Mouse (Mus musculus) left cerebral cortex, postnatal 25 days (tissue): Measurements from ENCODE around the gene Ddah1. TPM values are rescaled to one million over a fixed set of nuclear protein-coding genes. Genes with fewer than 3 reads are reported as not detected.

Source experiments
- DNase-seq, 2 experiments: peaks; one replicate each; pipeline ENCODE4 v3.0.0; 2022; ENCODE audit warnings: low spot score in 2 of 2, mixed read lengths in 1 of 2
- intact Hi-C: fragments of 180-260 bp; cut with DNase I; formaldehyde crosslinking; loops from one replicate; pipeline ENCODE4 v1.15.1; 2025
- total RNA-seq, 2 experiments: library from RNA; stranded (reverse); gene quantifications; 2 replicates each; pipeline ENCODE4 v1.2.3; 2021

Gene Ddah1
- total RNA-seq, 2 experiments from 2014 or later: 63.8 to 65.5 TPM

- no peak for DNase-seq
- intact Hi-C loops: no loop called here
Measured at GRCm38 (mm10) chr3:145799365-145799764, 40.9 kb downstream of the Ddah1 start.

GRCm38 (mm10) chr3:145802106-145802505, 43.6 kb downstream of the Ddah1 start:
- intact Hi-C loops: no loop called here
- DNase-seq: no peak

GRCm38 (mm10) chr3:145805848-145806247, 47.4 kb downstream of the Ddah1 start:
- DNase-seq: no peak
- intact Hi-C loops: no loop called here

GRCm38 (mm10) chr3:145806502-145806901, 48.0 kb downstream of the Ddah1 start:
- intact Hi-C loops: no loop called here
- no peak for DNase-seq

GRCm38 (mm10) chr3:145816807-145817206, 58.3 kb downstream of the Ddah1 start:
- intact Hi-C loops: no loop called here
- no peak for DNase-seq

- intact Hi-C loops: no loop called here
- peak in 1 of 2 experiments; percentile 8 for DNase-seq
Measured at GRCm38 (mm10) chr3:145817276-145817675, 58.8 kb downstream of the Ddah1 start.

GRCm38 (mm10) chr3:145820439-145820838, 62.0 kb downstream of the Ddah1 start:
- intact Hi-C loops: no loop called here
- DNase-seq: no peak

GRCm38 (mm10) chr3:145820938-145821337, 62.5 kb downstream of the Ddah1 start:
- intact Hi-C loops: no loop called here
- no peak for DNase-seq

GRCm38 (mm10) chr3:145822201-145822600, 63.7 kb downstream of the Ddah1 start:
- intact Hi-C loops: no loop called here
- no peak for DNase-seq

- intact Hi-C loops: no loop called here
- no peak for DNase-seq
Measured at GRCm38 (mm10) chr3:145823661-145824060, 65.2 kb downstream of the Ddah1 start.

GRCm38 (mm10) chr3:145825416-145826055, 67.1 kb downstream of the Ddah1 start:
- no peak for DNase-seq
- intact Hi-C loops: loop anchor here (2.0 kb wide), 1 partner anchor 181 kb away; no protein-coding TSS in a partner anchor

- intact Hi-C loops: loop anchor here (2.0 kb wide), 1 partner anchor 183 kb away; no protein-coding TSS in a partner anchor
Measured at GRCm38 (mm10) chr3:145827191-145828045, 68.9 kb downstream of the Ddah1 start.

GRCm38 (mm10) chr3:145828906-145829305, 70.4 kb downstream of the Ddah1 start:
- intact Hi-C loops: no loop called here
- DNase-seq: no peak

More at GRCm38 (mm10) chr3:145827191-145828045, 68.9 kb downstream of the Ddah1 start:
- no peak for DNase-seq

GRCm38 (mm10) chr3:145833948-145834538, 75.6 kb downstream of the Ddah1 start:
- peak; percentile 74 to 95 for DNase-seq
- intact Hi-C loops: loop anchor here (1.0 to 2.0 kb wide), 2 partner anchors 75 to 183 kb away; no protein-coding TSS in a partner anchor

GRCm38 (mm10) chr3:145838281-145838680, 79.8 kb downstream of the Ddah1 start:
- DNase-seq: no peak
- intact Hi-C loops: no loop called here

- DNase-seq: no peak
- intact Hi-C loops: no loop called here
Measured at GRCm38 (mm10) chr3:145841961-145842710, 83.7 kb downstream of the Ddah1 start.

GRCm38 (mm10) chr3:145843836-145844235, 85.4 kb downstream of the Ddah1 start:
- intact Hi-C loops: no loop called here
- no peak for DNase-seq

GRCm38 (mm10) chr3:145844891-145845290, 86.4 kb downstream of the Ddah1 start:
- DNase-seq: no peak
- intact Hi-C loops: no loop called here

GRCm38 (mm10) chr3:145846255-145846654, 87.8 kb downstream of the Ddah1 start:
- DNase-seq: no peak
- intact Hi-C loops: no loop called here

- intact Hi-C loops: no loop called here
- no peak for DNase-seq
Measured at GRCm38 (mm10) chr3:145852041-145852440, 93.6 kb downstream of the Ddah1 start.
